25 mouse cellular contexts compared by ENCODE assay signal in the genomic region with DNA sequence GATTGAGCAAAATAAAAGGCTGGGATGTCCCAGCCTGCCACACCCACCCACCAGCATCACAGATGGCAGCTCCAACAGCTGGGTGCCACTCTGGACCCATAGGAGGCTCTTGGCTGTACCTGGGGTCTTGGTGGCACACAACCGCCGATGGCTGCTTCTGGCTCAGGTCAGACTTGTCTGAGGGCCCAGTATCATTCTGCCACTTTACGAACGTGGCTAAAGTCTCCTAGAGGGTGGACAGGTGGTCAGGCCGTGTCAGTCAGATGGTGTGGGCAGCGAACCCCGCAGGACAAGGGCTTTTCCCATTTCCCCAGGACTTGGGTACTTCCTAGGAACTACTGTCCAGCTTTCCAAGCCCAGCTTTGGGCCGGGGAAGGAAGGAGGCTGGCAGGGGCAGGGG. TPM values are rescaled to one million over a fixed set of nuclear protein-coding genes. Genes with fewer than 3 reads are reported as not detected.
DNase-seq lines count a peak whose midpoint lies in the region; TF ChIP-seq lines count a peak whose summit lies in the region.
"Had no signal": no experiment of that assay in that cellular context is flagged by ENCODE, and none has a peak within 500 bp of the region (broad histone marks: within the 10 kb centered on the region; RNA-seq: fewer than 3 reads in every experiment).

No protein-coding gene starts in this region.

- peak; percentile 57 to 68 for DNase-seq in cerebellum, postnatal 25 days
- DNase-seq in cerebellum, adult 18-20 months = no peak
- DNase-seq in heart, adult 11 months = peak; percentile 87
- no peak for DNase-seq in heart, adult 18-20 months
- DNase-seq in brain, adult 2 months (ENCODE audit: low read depth, low spot score) = peak; percentile 38
- DNase-seq in thymus, adult 2 months = no peak
- DNase-seq: adrenal gland, adult 2 months; adrenal gland, adult 8-10 months; adrenal gland, postnatal 10 days; adrenal gland, postnatal 14 days; adrenal gland, postnatal 25 days; adrenal gland, postnatal 36 days; B cell, adult 2 months; cerebellum, adult 11 months; cerebellum, adult 11-12 months; cerebellum, adult 8-10 months had no signal

- H3K4me1 ChIP-seq in thymus, adult 2 months (replicated peaks; ENCODE audit: control insufficient read depth, insufficient read depth, low read length) = peaks cover 4% of the 10 kb centered on the region; the same call in 1 of the 2 replicates

- no peaks in the 10 kb centered on the region for H3K27me3 ChIP-seq in thymus, adult 2 months (ENCODE audit: control insufficient read depth, insufficient read depth, low read length)
- H3K27me3 ChIP-seq: CH12.LX, Patski had no signal

- H3K27ac ChIP-seq in thymus, adult 2 months (ENCODE audit: control insufficient read depth, insufficient read depth, low read length) = no peak overlapping the region

- no peak for TF ChIP-seq POLR2A in thymus, adult 2 months (IDR thresholded peaks at IDR 0.05; ENCODE audit: control insufficient read depth, extremely low read depth, insufficient read depth, low read length, poor library complexity)

- 97% methylated on average over 8 of the region's 8 CpGs for WGBS in thymus, adult 2 months

- TF ChIP-seq CTCF in thymus, adult 2 months (IDR thresholded peaks at IDR 0.05; ENCODE audit: borderline replicate concordance, control insufficient read depth, extremely low read depth, insufficient read depth, low read length, poor library complexity) = no peak

- no peaks in the 10 kb centered on the region for H3K36me3 ChIP-seq in thymus, adult 2 months (ENCODE audit: control insufficient read depth, insufficient read depth, low read length)

- H3K4me3 ChIP-seq in thymus, adult 2 months (ENCODE audit: control insufficient read depth, insufficient read depth, low read length) = no peak overlapping the region

RNA-seq across cellular contexts. Expression of gene Aanat, which starts 14.9 kb away (rescaled TPM):
- total RNA-seq in heart, adult 18-20 months (2021) = not detected
- polyA plus RNA-seq in thymus, adult 2 months (2012; rRNA removed) = not detected in 2 replicates
- total RNA-seq: adrenal gland, adult 18-20 months; adrenal gland, adult 2 months; adrenal gland, adult 8-10 months; adrenal gland, postnatal 10 days; adrenal gland, postnatal 14 days; adrenal gland, postnatal 25 days; adrenal gland, postnatal 36 days; adrenal gland, postnatal 4 days; CH12.LX; G1E; MEL had no signal
- polyA plus RNA-seq: activated CD4-positive, CD25-positive, alpha-beta regulatory T cell, adult 4 months; adrenal gland, adult 2 months; C2C12; CD4-positive, CD25-positive, alpha-beta regulatory T cell, adult 4 months; G1E; Patski had no signal

RNA-seq across cellular contexts. Expression of gene Ube2o, which starts 19.9 kb away (rescaled TPM):
- total RNA-seq in heart, adult 18-20 months (2021) = 10 to 100 TPM; 27.7 to 29.5 TPM
- 26.5 and 27.1 TPM in 2 replicates for polyA plus RNA-seq in thymus, adult 2 months (2012; rRNA removed)

RNA-seq across cellular contexts. Expression of gene Rhbdf2, which starts 25.7 kb away (rescaled TPM):
- total RNA-seq in heart, adult 18-20 months (2021) = 10 to 100 TPM; 10.6 to 11.5 TPM
- 40.8 and 44.4 TPM in 2 replicates for polyA plus RNA-seq in thymus, adult 2 months (2012; rRNA removed)

RNA-seq across cellular contexts. Expression of gene Prcd, which starts 52.2 kb away (rescaled TPM):
- 1 to 10 TPM in 1 of 2 experiments, under 1 TPM in 1; 0.62 to 1.6 TPM for total RNA-seq in heart, adult 18-20 months (2021)
- 0.36 and 0.97 TPM in 2 replicates for polyA plus RNA-seq in thymus, adult 2 months (2012; rRNA removed)
- total RNA-seq: CH12.LX had no signal
- polyA plus RNA-seq: activated CD4-positive, CD25-positive, alpha-beta regulatory T cell, adult 4 months; CD4-positive, CD25-positive, alpha-beta regulatory T cell, adult 4 months had no signal

RNA-seq across cellular contexts. Expression of gene Cygb, which starts 52.9 kb away (rescaled TPM):
- 10 to 100 TPM; 31.5 to 38.5 TPM for total RNA-seq in heart, adult 18-20 months (2021)
- 9.4 and 14.0 TPM in 2 replicates for polyA plus RNA-seq in thymus, adult 2 months (2012; rRNA removed)
- total RNA-seq: CH12.LX, G1E had no signal
- polyA plus RNA-seq: activated CD4-positive, CD25-positive, alpha-beta regulatory T cell, adult 4 months; CD4-positive, CD25-positive, alpha-beta regulatory T cell, adult 4 months had no signal

Comparison
In these comparisons a context has a peak if more than half of its experiments do, and no peak if none do; other contexts are left out.
1. DNase-seq: peak in cerebellum, postnatal 25 days (2 of 2), heart, adult 11 months (single experiment) and brain, adult 2 months (single experiment); none in cerebellum, adult 18-20 months (0 of 2), heart, adult 18-20 months (0 of 2) and thymus, adult 2 months (single experiment).